Mouse (Mus musculus): Measurements from ENCODE around the gene Pdxk. TPM values are rescaled to one million over a fixed set of nuclear protein-coding genes. Genes with fewer than 3 reads are reported as not detected.

Gene Pdxk
- total RNA-seq, 2 experiments from 2014 or later: 18.8 to 24.7 TPM

DNA sequence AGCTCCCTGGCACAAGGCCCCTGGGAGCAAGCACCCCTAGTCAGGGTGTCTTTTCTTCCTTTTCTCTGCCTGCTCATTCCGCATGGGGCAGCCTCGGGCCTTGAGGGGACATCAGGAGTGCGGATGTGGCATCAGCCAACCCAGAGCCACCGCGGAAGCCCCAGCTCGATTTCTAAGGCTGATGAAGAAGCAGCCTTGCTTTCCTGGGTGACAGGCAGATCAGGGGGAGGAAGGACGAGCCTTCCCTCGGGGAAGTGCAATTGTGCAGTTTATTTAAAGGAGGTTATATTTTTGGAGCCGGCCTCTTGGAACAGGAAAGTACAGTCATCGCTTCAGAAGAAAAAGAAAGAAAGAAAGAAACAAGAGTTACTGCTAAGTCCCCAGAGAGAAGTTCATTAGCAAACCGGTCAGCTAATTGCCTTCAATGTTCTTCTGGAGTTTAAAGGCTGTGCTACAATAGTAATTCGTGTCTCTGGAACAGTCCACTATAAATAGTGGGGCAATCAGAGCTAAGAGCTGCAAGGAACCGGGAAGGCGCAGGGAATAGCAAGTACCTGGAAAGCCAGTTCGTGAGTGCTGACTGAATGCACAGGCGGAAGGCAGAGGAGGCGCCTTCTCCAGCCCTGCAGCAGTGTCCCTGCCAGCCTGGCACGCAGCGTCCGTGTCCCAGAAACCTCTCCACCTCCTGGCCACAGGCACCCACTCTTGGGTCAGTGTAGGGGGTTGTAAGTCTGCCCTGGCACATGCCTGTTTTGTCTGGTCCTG, 76.4 kb downstream of the Pdxk start:
- ATAC-seq (replicated peaks; ENCODE audit: poor library complexity): no peak

Other genes with a start within 250 kb of the Pdxk start
- gene Trappc10, start 220.3 kb downstream of the Pdxk start, total RNA-seq (2015): 39.0 and 44.2 TPM in 2 replicates
- 30.7 and 33.4 TPM in 2 replicates for gene Trappc10, start 220.3 kb downstream of the Pdxk start, total RNA-seq (2017)
- gene Agpat3, start 112.5 kb downstream of the Pdxk start, total RNA-seq (2015): 2.7 and 3.1 TPM in 2 replicates
- gene Agpat3, start 112.5 kb downstream of the Pdxk start, total RNA-seq (2017): 1.8 and 4.1 TPM in 2 replicates
- 56.7 and 60.6 TPM in 2 replicates for gene Rrp1, start 51.9 kb downstream of the Pdxk start, total RNA-seq (2015)
- gene Rrp1, start 51.9 kb downstream of the Pdxk start, total RNA-seq (2017): 336 and 416 TPM in 2 replicates
- gene Cstb, start 39.3 kb downstream of the Pdxk start, total RNA-seq (2015): 48.9 and 56.0 TPM in 2 replicates
- 41.9 and 51.4 TPM in 2 replicates for gene Cstb, start 39.3 kb downstream of the Pdxk start, total RNA-seq (2017)
- gene Olfr1358, start 52.5 kb upstream of the Pdxk start, total RNA-seq (2015): not detected in 2 replicates
- not detected in 2 replicates for gene Olfr1358, start 52.5 kb upstream of the Pdxk start, total RNA-seq (2017)
- gene Ilvbl, start 109.4 kb upstream of the Pdxk start, total RNA-seq (2015): 23.1 and 26.9 TPM in 2 replicates
- gene Ilvbl, start 109.4 kb upstream of the Pdxk start, total RNA-seq (2017): 9.1 and 9.6 TPM in 2 replicates
- gene Syde1, start 127.0 kb upstream of the Pdxk start, total RNA-seq (2015): 0.73 and 1.3 TPM in 2 replicates
- gene Syde1, start 127.0 kb upstream of the Pdxk start, total RNA-seq (2017): 0.54 and 0.78 TPM in 2 replicates
- gene Olfr1357, start 153.1 kb upstream of the Pdxk start, total RNA-seq (2015): not detected in 2 replicates
- gene Olfr1357, start 153.1 kb upstream of the Pdxk start, total RNA-seq (2017): not detected in 2 replicates

All from megakaryocyte progenitor cell, adult 5-6 weeks (primary cell).